Mouse (Mus musculus) liver, embryonic 14.5 days (tissue): ENCODE data around the gene Smc5.

Experiments used
- CTCF ChIP-seq: IDR thresholded peaks from 2 replicates; pipeline ENCODE4 v1.5.1; 2016; ENCODE audit warnings: antibody characterized with exemption, low read depth, control low read depth
- EP300 ChIP-seq: IDR thresholded peaks from 2 replicates; pipeline ENCODE4 v1.6.1; 2016; ENCODE audit warnings: antibody characterized with exemption, low read depth

DNA sequence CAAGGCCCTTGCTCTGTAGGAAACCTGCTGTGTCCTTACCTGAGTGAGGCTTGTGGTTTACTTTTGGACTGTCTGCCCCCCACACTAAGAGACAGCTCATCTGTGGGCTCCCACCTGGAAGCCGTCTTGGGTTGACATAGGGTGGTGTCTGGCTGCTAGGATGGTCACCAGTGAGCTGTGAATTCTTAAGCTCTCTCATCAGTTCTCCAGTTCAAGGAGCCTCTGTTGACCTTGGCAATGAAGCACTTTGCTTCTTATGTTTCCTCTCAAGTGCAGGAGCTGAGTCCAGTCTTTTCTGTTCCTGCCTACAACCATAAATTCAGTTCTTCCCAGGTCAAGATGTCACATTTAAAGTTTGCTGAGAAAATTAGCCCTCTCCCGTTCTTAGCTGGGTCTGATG is 98.2 kb downstream of the Smc5 start:
- TF ChIP-seq CTCF, result no peak
- TF ChIP-seq EP300, result no peak
